27 mouse cellular contexts compared by ENCODE assay signal in the genomic region with DNA sequence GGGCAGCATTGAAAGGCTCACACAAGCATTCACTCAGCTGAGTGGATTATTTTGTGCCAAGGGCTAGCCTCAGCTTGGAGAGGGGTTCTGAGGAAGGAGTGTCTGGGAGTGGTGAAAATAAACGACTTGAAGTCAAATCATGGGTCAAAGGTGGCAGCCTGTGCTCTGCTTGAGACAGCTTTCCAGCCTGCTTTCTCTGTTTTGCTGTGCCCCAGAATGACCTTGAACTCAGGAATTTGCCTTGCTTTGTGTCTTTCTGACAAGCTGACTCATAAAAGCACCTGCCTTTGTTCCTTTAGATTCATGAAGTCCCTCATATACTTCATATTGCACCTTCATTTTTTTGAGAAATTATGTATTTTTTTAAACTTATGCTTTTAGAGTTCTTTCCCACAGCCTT. TPM values are rescaled to one million over a fixed set of nuclear protein-coding genes. Genes with fewer than 3 reads are reported as not detected.
A peak's percentile ranks its signal among the peaks of the same experiment; 100 is the strongest.
DNase-seq lines count a peak whose midpoint lies in the region; ATAC-seq lines count a peak whose summit lies in the region.
"Had no signal": no experiment of that assay in that cellular context is flagged by ENCODE, and none has a peak within 500 bp of the region (broad histone marks: within the 10 kb centered on the region; RNA-seq: fewer than 3 reads in every experiment).

No protein-coding gene starts in this region.

- WGBS in neural tube, embryonic 15.5 days, result 60% methylated on average over 1 of the region's 1 CpGs
- WGBS in forebrain, embryonic 12.5 days, result 78% methylated on average over 1 of the region's 1 CpGs

- no peak for ATAC-seq in neural tube, embryonic 15.5 days (ENCODE audit: low FRiP score)
- no peak for ATAC-seq in forebrain, embryonic 12.5 days (ENCODE audit: low FRiP score)
- ATAC-seq: CD4-positive, CD25-positive, alpha-beta regulatory T cell, adult 4 months; forebrain, embryonic 14.5 days; forebrain, embryonic 16.5 days had no signal

- 0 out of 2 replicates have a peak, but pooled peaks cover 4% of the 10 kb centered on the region for H3K36me3 ChIP-seq in neural tube, embryonic 15.5 days
- peaks cover 18% of the 10 kb centered on the region for H3K36me3 ChIP-seq in forebrain, embryonic 12.5 days (replicated peaks)

- H3K27me3 ChIP-seq in neural tube, embryonic 15.5 days (replicated peaks), result no peaks in the 10 kb centered on the region
- no peaks in the 10 kb centered on the region for H3K27me3 ChIP-seq in forebrain, embryonic 12.5 days
- H3K27me3 ChIP-seq: CH12.LX; embryonic facial prominence, embryonic 12.5 days had no signal

- H3K27ac ChIP-seq in neural tube, embryonic 15.5 days (replicated peaks), result no peak overlapping the region
- H3K27ac ChIP-seq in forebrain, embryonic 12.5 days, result no peak overlapping the region
- H3K27ac ChIP-seq: embryonic facial prominence, embryonic 10.5 days; embryonic facial prominence, embryonic 12.5 days had no signal

- H3K9me3 ChIP-seq in neural tube, embryonic 15.5 days (replicated peaks), result no peaks in the 10 kb centered on the region
- H3K9me3 ChIP-seq in forebrain, embryonic 12.5 days, result no peaks in the 10 kb centered on the region
- H3K9me3 ChIP-seq: embryonic facial prominence, embryonic 10.5 days; embryonic facial prominence, embryonic 12.5 days had no signal

- H3K9ac ChIP-seq in neural tube, embryonic 15.5 days (replicated peaks), result no peak overlapping the region
- H3K9ac ChIP-seq in forebrain, embryonic 12.5 days, result no peak overlapping the region
- H3K9ac ChIP-seq: embryonic facial prominence, embryonic 12.5 days had no signal

- no peaks in the 10 kb centered on the region for H3K4me1 ChIP-seq in neural tube, embryonic 15.5 days
- H3K4me1 ChIP-seq in forebrain, embryonic 12.5 days, result no peaks in the 10 kb centered on the region
- H3K4me1 ChIP-seq: embryonic facial prominence, embryonic 10.5 days; embryonic facial prominence, embryonic 12.5 days had no signal

- peak; percentile 16 for DNase-seq in testis, postnatal 10 days (ENCODE audit: low spot score)
- DNase-seq in testis, postnatal 14 days (ENCODE audit: low spot score), result no peak
- DNase-seq in ES-CJ7 (ENCODE audit: low read depth, low spot score) (peak; percentile 32), ZHBTc4 (ENCODE audit: low read depth, low spot score) (peak; percentile 59)
- DNase-seq in adrenal gland, postnatal 14 days, result no peak
- DNase-seq: adrenal gland, adult 2 months; adrenal gland, postnatal 10 days; adrenal gland, postnatal 36 days; B cell, adult 2 months; cerebellum, adult 11-12 months; cerebellum, adult 2 months; cerebellum, adult 9-10 months; cerebellum, postnatal 10 days; cerebellum, postnatal 25 days had no signal

- H3K4me2 ChIP-seq in neural tube, embryonic 15.5 days, result no peak overlapping the region
- no peak overlapping the region for H3K4me2 ChIP-seq in forebrain, embryonic 12.5 days
- H3K4me2 ChIP-seq: embryonic facial prominence, embryonic 12.5 days had no signal

- no peak overlapping the region for H3K4me3 ChIP-seq in neural tube, embryonic 15.5 days (replicated peaks)
- no peak overlapping the region for H3K4me3 ChIP-seq in forebrain, embryonic 12.5 days (replicated peaks)
- H3K4me3 ChIP-seq: embryonic facial prominence, embryonic 10.5 days; embryonic facial prominence, embryonic 12.5 days had no signal

RNA-seq across cellular contexts. Expression of a gene that starts 5.7 kb away (rescaled TPM):
- not detected in 2 replicates for total RNA-seq in adrenal gland, postnatal 14 days (2021)
- polyA plus RNA-seq in neural tube, embryonic 15.5 days (2015; fragmentation: Nextera tagmentation; extraction: Ambion mirVana), result not detected in 2 replicates
- polyA plus RNA-seq in forebrain, embryonic 12.5 days (2016; fragmentation: Nextera tagmentation; extraction: Ambion mirVana), result not detected in 2 replicates
- total RNA-seq: adrenal gland, adult 2 months; adrenal gland, postnatal 10 days; adrenal gland, postnatal 36 days; ES-E14; MEL had no signal
- polyA plus RNA-seq: adrenal gland, adult 2 months; CD4-positive, CD25-positive, alpha-beta regulatory T cell, adult 4 months; cerebellum, adult 2 months; cortical plate, adult 2 months; embryonic facial prominence, embryonic 10.5 days; embryonic facial prominence, embryonic 12.5 days; forebrain, embryonic 11.5 days; forebrain, embryonic 14.5 days; forebrain, embryonic 16.5 days; frontal cortex, adult 2 months had no signal

Comparison
In these comparisons a context has a peak if more than half of its experiments do, and no peak if none do; other contexts are left out.
1. DNase-seq: peak in testis, postnatal 10 days (single experiment), ES-CJ7 (single experiment) and ZHBTc4 (single experiment); none in testis, postnatal 14 days (single experiment) and adrenal gland, postnatal 14 days (single experiment).